Mouse (Mus musculus) intestine, embryonic 14.5 days (tissue): ENCODE results near the gene Gm20661. TPM values are rescaled to one million over a fixed set of nuclear protein-coding genes. Genes with fewer than 3 reads are reported as not detected.

Source experiments
- ATAC-seq: fragments of 200-750 bp; cut with Nextera tagmentation; replicated peaks from 2 replicates; pipeline ENCODE4 v1.8.0; 2017; ENCODE audit warnings: low read depth, moderate number of reproducible peaks, moderate TSS enrichment, moderate library complexity; ENCODE audit not compliant: low FRiP score, low TSS enrichment
- DNase-seq: peaks from one replicate; pipeline ENCODE4 v3.0.0-alpha.2; 2018; ENCODE audit warnings: low spot score
- H3K27ac ChIP-seq: fragments of 300-500 bp; sonication (generic); 2 replicates; pipeline ENCODE4 v1.5.1; 2014; ENCODE audit warnings: low read depth, mild to moderate bottlenecking, control low read depth
- H3K27me3 ChIP-seq: fragments of 300-500 bp; sonication (generic); replicated peaks from 2 replicates; pipeline ENCODE4 v1.6.1; 2014; ENCODE audit warnings: low read length, control low read depth; ENCODE audit not compliant: control insufficient read depth, insufficient read depth
- H3K36me3 ChIP-seq: fragments of 300-500 bp; sonication (generic); 2 replicates; pipeline ENCODE4 v1.6.1; 2014; ENCODE audit warnings: low read length, control low read depth; ENCODE audit not compliant: control insufficient read depth, insufficient read depth
- H3K4me1 ChIP-seq: fragments of 300-500 bp; sonication (generic); replicated peaks from 2 replicates; pipeline ENCODE4 v1.6.1; 2014; ENCODE audit warnings: low read length, control low read depth, mixed read lengths; ENCODE audit not compliant: control insufficient read depth, insufficient read depth
- H3K4me2 ChIP-seq: fragments of 300-500 bp; sonication (generic); 2 replicates; pipeline ENCODE4 v1.6.1; 2014; ENCODE audit warnings: low read length
- H3K4me3 ChIP-seq: fragments of 300-500 bp; sonication (generic); 2 replicates; pipeline ENCODE4 v1.5.1; 2014; ENCODE audit warnings: low read depth, low read length, control low read depth, mixed read lengths
- H3K9ac ChIP-seq: fragments of 300-500 bp; sonication (generic); 2 replicates; pipeline ENCODE4 v1.6.1; 2014; ENCODE audit warnings: mild to moderate bottlenecking, low read length
- H3K9me3 ChIP-seq: fragments of 300-500 bp; sonication (generic); 2 replicates; pipeline ENCODE4 v1.6.1; 2016; ENCODE audit warnings: low read length, control low read depth; ENCODE audit not compliant: control insufficient read depth
- WGBS: fragments of 180-500 bp; shearing (Covaris S2); extraction: QIAGEN DNeasy Blood & Tissue Kit; methylation state at CpG from one replicate; pipeline ENCODE4 v1.1.7; 2014; 5-methylcytosine and 5-hydroxymethylcytosine counted together
- polyA plus RNA-seq: library from polyadenylated mRNA; unstranded; fragments of >200 nt; fragmentation: Nextera tagmentation; extraction: Ambion mirVana; gene quantifications from 2 replicates; pipeline ENCODE4 v1.2.1, GENCODE M21; 2014

Gm20661 gene
- polyA plus RNA-seq, 1 experiment from 2014 or later: 8.7 TPM

GRCm38 (mm10) chr9:108023216-108023615 lies 40.4 kb downstream of the Gm20661 start:
- Histone ChIP-seq H3K4me2 (no peak overlapping the region), H3K9ac (no peak overlapping the region), H3K9me3 (no peaks in the 10 kb centered on the region), H3K4me1 (peaks cover 4% of the 10 kb centered on the region; the same call in 1 of the 2 replicates), H3K27ac (no peak overlapping the region), H3K36me3 (peaks cover 42% of the 10 kb centered on the region), H3K4me3 (no peak overlapping the region), H3K27me3 (no peaks in the 10 kb centered on the region)
- ATAC-seq: no peak
- 87% methylated on average over 3 of the region's 3 CpGs for WGBS
- DNase-seq: no peak

GRCm38 (mm10) chr9:108026584-108026983 lies 43.7 kb downstream of the Gm20661 start:
- peaks cover 45% of the 10 kb centered on the region for H3K36me3 ChIP-seq

DNA sequence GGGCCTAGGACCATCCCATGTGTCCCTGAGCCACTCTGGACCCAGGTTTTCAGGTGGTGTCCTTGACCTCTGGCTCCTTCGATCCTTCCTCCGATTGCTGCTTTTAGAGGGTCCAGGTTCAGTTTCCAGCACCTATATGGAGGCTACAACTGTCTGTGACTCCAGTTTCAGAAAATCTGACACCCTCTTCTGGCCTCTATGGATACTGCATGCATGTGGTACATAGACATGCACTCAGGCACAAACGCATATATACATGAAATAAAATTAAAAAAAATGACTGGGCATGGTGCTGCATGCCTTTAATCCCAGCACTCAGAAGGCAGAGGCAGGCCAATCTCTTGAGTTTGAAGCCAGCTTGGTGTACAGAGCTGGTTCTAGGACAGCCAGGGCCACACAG lies 45.0 kb downstream of the Gm20661 start:
- Histone ChIP-seq H3K4me2 (no peak overlapping the region), H3K36me3 (peaks cover 57% of the 10 kb centered on the region), H3K4me3 (no peak overlapping the region), H3K9ac (no peak overlapping the region), H3K9me3 (no peaks in the 10 kb centered on the region), H3K4me1 (no peaks in the 10 kb centered on the region), H3K27ac (no peak overlapping the region), H3K27me3 (no peaks in the 10 kb centered on the region)
- no peak for ATAC-seq
- DNase-seq: no peak
- 95% methylated on average over 3 of the region's 3 CpGs for WGBS

More at GRCm38 (mm10) chr9:108026584-108026983, 43.7 kb downstream of the Gm20661 start:
- H3K27me3 ChIP-seq: no peaks in the 10 kb centered on the region
- 93% methylated on average over 3 of the region's 3 CpGs for WGBS
- DNase-seq (no peak), ATAC-seq (no peak)
- no peak overlapping the region for H3K9ac ChIP-seq
- H3K4me2 ChIP-seq: no peak overlapping the region
- no peaks in the 10 kb centered on the region for H3K4me1 ChIP-seq
- no peaks in the 10 kb centered on the region for H3K9me3 ChIP-seq
- no peak overlapping the region for H3K27ac ChIP-seq
- H3K4me3 ChIP-seq: no peak overlapping the region

DNA sequence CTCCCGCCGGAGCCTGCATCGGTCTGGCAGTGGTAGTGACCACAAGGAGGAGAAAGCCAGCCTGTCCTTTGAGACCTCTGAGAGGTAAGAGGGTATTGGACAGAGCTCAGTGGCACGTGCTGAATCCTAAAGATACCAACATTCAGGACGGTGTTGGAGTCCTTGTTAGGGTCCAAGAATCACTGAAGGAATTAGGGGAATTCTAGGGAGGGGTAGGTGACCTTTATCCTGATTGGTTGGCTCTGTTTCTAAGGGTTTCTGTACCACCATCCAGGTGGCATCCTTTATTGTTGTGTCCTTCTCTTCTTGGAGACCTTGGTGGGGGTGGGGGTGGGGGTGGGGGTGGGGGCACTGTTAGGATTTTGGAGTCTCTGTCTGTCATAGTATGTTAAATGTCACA lies 49.3 kb downstream of the Gm20661 start:
- H3K27me3 ChIP-seq: no peaks in the 10 kb centered on the region
- no peak overlapping the region for H3K4me2 ChIP-seq
- DNase-seq (no peak), ATAC-seq (no peak)
- H3K4me3 ChIP-seq: no peak overlapping the region
- H3K27ac ChIP-seq: no peak overlapping the region
- peaks cover 54% of the 10 kb centered on the region for H3K36me3 ChIP-seq
- no peak overlapping the region for H3K9ac ChIP-seq
- WGBS: 95% methylated on average over 5 of the region's 5 CpGs
- H3K4me1 ChIP-seq: no peaks in the 10 kb centered on the region
- no peaks in the 10 kb centered on the region for H3K9me3 ChIP-seq

DNA sequence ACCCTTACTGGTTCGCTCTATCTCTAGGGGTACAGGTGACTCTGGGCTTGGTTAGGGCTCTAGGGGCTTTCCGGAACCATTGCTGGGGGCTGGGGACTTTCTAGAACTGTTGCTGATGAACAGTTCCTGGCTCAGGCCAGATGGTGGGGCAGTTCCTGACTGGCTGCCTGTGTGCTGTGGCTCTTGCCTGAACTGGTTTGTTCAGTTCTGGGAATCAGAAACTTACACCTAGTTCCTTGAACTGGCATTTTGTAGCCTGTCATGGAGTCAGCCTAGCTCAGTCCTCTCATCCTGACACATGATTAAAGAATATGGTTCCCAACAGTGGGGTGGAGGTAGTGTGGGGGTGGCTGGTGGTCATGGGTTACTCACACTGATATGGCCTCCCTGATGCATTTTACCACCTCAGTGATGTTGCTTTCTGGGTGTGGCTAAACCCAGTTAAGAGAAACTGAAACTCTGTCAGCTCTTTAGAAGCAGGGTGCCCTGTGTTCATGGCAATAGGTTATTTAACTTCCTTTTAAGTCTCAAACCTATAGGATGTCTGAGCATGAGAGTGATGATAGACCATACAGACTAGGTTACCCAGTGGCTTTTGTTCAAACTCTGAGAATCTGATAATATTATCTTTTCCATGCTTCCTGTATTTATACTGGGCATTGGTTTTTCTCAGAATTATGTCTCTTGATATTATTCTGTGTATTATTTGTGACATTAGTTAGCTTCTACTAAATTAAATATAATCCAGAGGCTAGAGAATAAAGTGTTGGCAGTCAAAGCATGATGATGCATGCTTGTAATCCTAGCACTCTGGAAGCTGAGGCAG lies 52.7 kb downstream of the Gm20661 start:
- Histone ChIP-seq H3K27me3 (no peaks in the 10 kb centered on the region), H3K36me3 (peaks cover 51% of the 10 kb centered on the region), H3K9ac (no peak overlapping the region), H3K4me1 (no peaks in the 10 kb centered on the region), H3K4me2 (no peak overlapping the region), H3K9me3 (no peaks in the 10 kb centered on the region), H3K4me3 (no peak overlapping the region), H3K27ac (no peak overlapping the region)
- ATAC-seq: no peak
- DNase-seq: no peak
- WGBS: 97% methylated on average over 2 of the region's 2 CpGs

Other genes starting within 250 kb of the Gm20661 start
- 156 and 174 TPM in 2 replicates for gene Rbm5, start 212.1 kb upstream of the Gm20661 start, polyA plus RNA-seq
- 64.2 and 74.5 TPM in 2 replicates for gene Rbm6, start 109.8 kb upstream of the Gm20661 start, polyA plus RNA-seq
- gene Mon1a, start 94.9 kb upstream of the Gm20661 start, polyA plus RNA-seq: 17.2 and 21.7 TPM in 2 replicates
- 3.9 and 4.1 TPM in 2 replicates for gene Mst1r, start 76.2 kb upstream of the Gm20661 start, polyA plus RNA-seq
- not detected in 2 replicates for gene Actl11, start 54.6 kb upstream of the Gm20661 start, polyA plus RNA-seq
- 1.7 and 1.9 TPM in 2 replicates for gene Camkv, start 47.4 kb upstream of the Gm20661 start, polyA plus RNA-seq
- gene Traip, start 32.9 kb upstream of the Gm20661 start, polyA plus RNA-seq: 23.9 and 24.1 TPM in 2 replicates
- gene Uba7, start 7.6 kb upstream of the Gm20661 start, polyA plus RNA-seq: 48.0 and 51.1 TPM in 2 replicates
- gene Inka1, start 2.8 kb downstream of the Gm20661 start, polyA plus RNA-seq: 58.7 and 62.4 TPM in 2 replicates
- gene Cdhr4, start 9.4 kb downstream of the Gm20661 start, polyA plus RNA-seq: 15.7 and 27.3 TPM in 2 replicates
- gene Gm20662, start 13.3 kb downstream of the Gm20661 start, polyA plus RNA-seq: 0.42 and 0.90 TPM in 2 replicates
- 24.6 and 25.8 TPM in 2 replicates for gene Ip6k1, start 19.4 kb downstream of the Gm20661 start, polyA plus RNA-seq
- 29.1 and 33.5 TPM in 2 replicates for gene Gmppb, start 66.2 kb downstream of the Gm20661 start, polyA plus RNA-seq
- gene Amigo3, start 70.1 kb downstream of the Gm20661 start, polyA plus RNA-seq: 2.5 and 2.7 TPM in 2 replicates
- gene Mst1, start 97.4 kb downstream of the Gm20661 start, polyA plus RNA-seq: 0.17 and 0.78 TPM in 2 replicates
- 30.7 and 33.2 TPM in 2 replicates for gene Rnf123, start 100.3 kb downstream of the Gm20661 start, polyA plus RNA-seq
- 57.7 and 61.1 TPM in 2 replicates for gene Apeh, start 111.5 kb downstream of the Gm20661 start, polyA plus RNA-seq
- 4.1 and 4.6 TPM in 2 replicates for gene Bsn, start 207.3 kb downstream of the Gm20661 start, polyA plus RNA-seq